Mouse (Mus musculus): ENCODE measurements around the gene Slc19a3. TPM values are rescaled to one million over a fixed set of nuclear protein-coding genes. Genes with fewer than 3 reads are reported as not detected.

Gene Slc19a3
- polyA plus RNA-seq, 1 experiment, result 0.12 TPM

Other genes with a start within 250 kb of the Slc19a3 start
- gene Agfg1, start 199.0 kb downstream of the Slc19a3 start, polyA plus RNA-seq (2012; rRNA removed), result 35.2 and 46.2 TPM in 2 replicates
- gene A030005L19Rik, start 125.1 kb downstream of the Slc19a3 start, polyA plus RNA-seq (2012; rRNA removed), result 0.74 and 1.2 TPM in 2 replicates
- not detected in 2 replicates for gene A030014E15Rik, start 113.5 kb downstream of the Slc19a3 start, polyA plus RNA-seq (2012; rRNA removed)
- gene Gm6217, start 107.0 kb downstream of the Slc19a3 start, polyA plus RNA-seq (2012; rRNA removed), result not detected in 2 replicates
- not detected in 2 replicates for gene A030003K21Rik, start 95.1 kb downstream of the Slc19a3 start, polyA plus RNA-seq (2012; rRNA removed)
- not detected in 2 replicates for gene Gm7544, start 82.4 kb downstream of the Slc19a3 start, polyA plus RNA-seq (2012; rRNA removed)
- not detected in 2 replicates for gene Gm47955, start 78.2 kb downstream of the Slc19a3 start, polyA plus RNA-seq (2012; rRNA removed)
- gene Gm47959, start 37.9 kb downstream of the Slc19a3 start, polyA plus RNA-seq (2012; rRNA removed), result not detected in 2 replicates
- not detected in 2 replicates for gene Krtap28-10, start 4.0 kb upstream of the Slc19a3 start, polyA plus RNA-seq (2012; rRNA removed)
- not detected in 2 replicates for gene Gm47969, start 6.5 kb upstream of the Slc19a3 start, polyA plus RNA-seq (2012; rRNA removed)
- not detected in 2 replicates for gene A030005K14Rik, start 20.9 kb upstream of the Slc19a3 start, polyA plus RNA-seq (2012; rRNA removed)
- gene Krtap28-13, start 22.5 kb upstream of the Slc19a3 start, polyA plus RNA-seq (2012; rRNA removed), result not detected in 2 replicates
- gene Ccl20, start 78.3 kb upstream of the Slc19a3 start, polyA plus RNA-seq (2012; rRNA removed), result 3.6 and 6.0 TPM in 2 replicates
- not detected in 2 replicates for gene Daw1, start 121.3 kb upstream of the Slc19a3 start, polyA plus RNA-seq (2012; rRNA removed)

Measured in large intestine, adult 2 months (tissue).